In genomic region chr7:19088813-19089212, GRCm38 (mm10) we compare ENCODE assay signal across 8 mouse cellular contexts. TPM values are rescaled to one million over a fixed set of nuclear protein-coding genes. Genes with fewer than 3 reads are reported as not detected.
DNase-seq lines count a peak whose midpoint lies in the region; ATAC-seq and TF ChIP-seq lines count a peak whose summit lies in the region.

No protein-coding gene starts in this region.

- peak; percentile 70 to 84 for DNase-seq in adrenal gland, adult (ENCODE audit: inconsistent age in 2 of 2, low spot score in 1 of 2)
- DNase-seq in adrenal gland, adult 8-10 months = no peak
- DNase-seq in left cerebral cortex, adult 18-20 months (ENCODE audit: low spot score in 2 of 2) = peak; percentile 60 to 64
- no peak for DNase-seq in left cerebral cortex, postnatal 36 days (ENCODE audit: low spot score in 2 of 2)
- peak; percentile 70 for DNase-seq in brain, adult 2 months (ENCODE audit: low read depth, low spot score)
- peak; percentile 78 for DNase-seq in lung, postnatal 10 days
- DNase-seq in spleen, adult 2 months (ENCODE audit: low read depth in 1 of 2, low spot score in 2 of 2) = peak in 1 of 2 experiments; percentile 72

- no peak for TF ChIP-seq POLR2A in spleen, adult 2 months (IDR thresholded peaks at IDR 0.05; ENCODE audit: low read depth, low read length)

- TF ChIP-seq CTCF in spleen, adult 2 months (IDR thresholded peaks at IDR 0.05; ENCODE audit: extremely low read depth, insufficient read depth, insufficient read length, insufficient replicate concordance) = peak; percentile 88

- H3K27ac ChIP-seq in spleen, adult 2 months (ENCODE audit: insufficient read depth, low read length) = no peak overlapping the region

- ATAC-seq in granulocyte monocyte progenitor cell, adult 5-6 weeks (replicated peaks; ENCODE audit: poor library complexity, severe bottlenecking) = peak; percentile 24; the same call in 1 of the 2 replicates

- no peak overlapping the region for H3K4me3 ChIP-seq in spleen, adult 2 months (ENCODE audit: extremely low read depth, insufficient read depth, insufficient read length)

- H3K36me3 ChIP-seq in spleen, adult 2 months (ENCODE audit: control insufficient read depth, insufficient read depth, low read length) = peaks cover 1% of the 10 kb centered on the region; the same call in 1 of the 2 replicates

- WGBS in spleen, adult 2 months = 29% methylated on average over 10 of the region's 10 CpGs

- intact Hi-C loops in left cerebral cortex, postnatal 36 days (cut with DNase I) = no loop called here

- H3K4me1 ChIP-seq in spleen, adult 2 months (ENCODE audit: control insufficient read depth, insufficient read depth, insufficient read length) = peaks cover 31% of the 10 kb centered on the region

- peaks cover 15% of the 10 kb centered on the region for H3K27me3 ChIP-seq in spleen, adult 2 months (ENCODE audit: control insufficient read depth, insufficient read depth, low read length)

RNA-seq across cellular contexts. Expression of gene Dmpk, which starts 5.2 kb away (rescaled TPM):
- 100 to 1,000 TPM; 118 to 287 (median 209) TPM for total RNA-seq in adrenal gland, adult 8-10 months (2022)
- 10 to 100 TPM; 26.6 to 32.0 TPM for total RNA-seq in left cerebral cortex, adult 18-20 months (2021)
- 10 to 100 TPM; 21.4 to 40.2 TPM for total RNA-seq in left cerebral cortex, postnatal 36 days (2021)
- 0.32 TPM in 1 of 2 replicates, not detected in the other for total RNA-seq in granulocyte monocyte progenitor cell, adult 5-6 weeks (2014; fragmentation: Nextera tagmentation)
- total RNA-seq in granulocyte monocyte progenitor cell, adult 5-6 weeks (2017) = 1.0 TPM in 1 of 2 replicates, not detected in the other
- polyA plus RNA-seq in spleen, adult 2 months (2012; rRNA removed) = 175 and 182 TPM in 2 replicates

RNA-seq across cellular contexts. Expression of gene Six5, which starts 5.6 kb away (rescaled TPM):
- 10 to 100 TPM; 16.8 to 27.8 (median 20.2) TPM for total RNA-seq in adrenal gland, adult 8-10 months (2022)
- total RNA-seq in left cerebral cortex, adult 18-20 months (2021) = 1 to 10 TPM; 2.3 to 3.0 TPM
- 1 to 10 TPM; 1.6 to 2.6 TPM for total RNA-seq in left cerebral cortex, postnatal 36 days (2021)
- 4.0 and 8.1 TPM in 2 replicates for total RNA-seq in granulocyte monocyte progenitor cell, adult 5-6 weeks (2014; fragmentation: Nextera tagmentation)
- total RNA-seq in granulocyte monocyte progenitor cell, adult 5-6 weeks (2017) = 1.6 and 2.7 TPM in 2 replicates
- 9.1 and 9.8 TPM in 2 replicates for polyA plus RNA-seq in spleen, adult 2 months (2012; rRNA removed)

RNA-seq across cellular contexts. Expression of gene Dmwd, which starts 12.8 kb away (rescaled TPM):
- total RNA-seq in adrenal gland, adult 8-10 months (2022) = 10 to 100 TPM; 54.9 to 74.1 (median 62.4) TPM
- 100 to 1,000 TPM; 143 TPM for total RNA-seq in left cerebral cortex, adult 18-20 months (2021)
- total RNA-seq in left cerebral cortex, postnatal 36 days (2021) = 100 to 1,000 TPM; 146 to 148 TPM
- total RNA-seq in granulocyte monocyte progenitor cell, adult 5-6 weeks (2014; fragmentation: Nextera tagmentation) = 2.2 and 4.9 TPM in 2 replicates
- 0.99 and 3.4 TPM in 2 replicates for total RNA-seq in granulocyte monocyte progenitor cell, adult 5-6 weeks (2017)
- polyA plus RNA-seq in spleen, adult 2 months (2012; rRNA removed) = 26.6 and 31.9 TPM in 2 replicates

RNA-seq across cellular contexts. Expression of gene Gm4969, which starts 29.4 kb away (rescaled TPM):
- not detected for total RNA-seq in adrenal gland, adult 8-10 months (2022)
- total RNA-seq in left cerebral cortex, adult 18-20 months (2021) = under 1 TPM; 0.16 to 0.40 TPM
- under 1 TPM; 0.37 to 0.41 TPM for total RNA-seq in left cerebral cortex, postnatal 36 days (2021)
- 0.71 TPM in 1 of 2 replicates, not detected in the other for total RNA-seq in granulocyte monocyte progenitor cell, adult 5-6 weeks (2014; fragmentation: Nextera tagmentation)
- 0.05 TPM in 1 of 2 replicates, not detected in the other for total RNA-seq in granulocyte monocyte progenitor cell, adult 5-6 weeks (2017)
- polyA plus RNA-seq in spleen, adult 2 months (2012; rRNA removed) = 0.02 TPM in 1 of 2 replicates, not detected in the other

RNA-seq across cellular contexts. Expression of gene Fbxo46, which starts 30.8 kb away (rescaled TPM):
- 10 to 100 TPM; 13.6 to 17.6 (median 16.1) TPM for total RNA-seq in adrenal gland, adult 8-10 months (2022)
- 10 to 100 TPM; 13.6 to 15.6 TPM for total RNA-seq in left cerebral cortex, adult 18-20 months (2021)
- total RNA-seq in left cerebral cortex, postnatal 36 days (2021) = 10 to 100 TPM; 14.0 to 14.3 TPM
- 3.1 and 4.9 TPM in 2 replicates for total RNA-seq in granulocyte monocyte progenitor cell, adult 5-6 weeks (2014; fragmentation: Nextera tagmentation)
- total RNA-seq in granulocyte monocyte progenitor cell, adult 5-6 weeks (2017) = 4.7 and 5.4 TPM in 2 replicates
- 15.4 and 16.5 TPM in 2 replicates for polyA plus RNA-seq in spleen, adult 2 months (2012; rRNA removed)

Comparison
In these comparisons a context has a peak if more than half of its experiments do, and no peak if none do; other contexts are left out.
1. DNase-seq: peak in adrenal gland, adult (2 of 2), left cerebral cortex, adult 18-20 months (2 of 2), brain, adult 2 months (single experiment) and lung, postnatal 10 days (single experiment); none in adrenal gland, adult 8-10 months (single experiment) and left cerebral cortex, postnatal 36 days (0 of 2).
2. RNA of gene Dmpk, which starts 5.2 kb away (total RNA-seq): 118 to 287 TPM in adrenal gland, adult 8-10 months, 21.4 to 40.2 TPM in left cerebral cortex, postnatal 36 days and 26.6 to 32.0 TPM in left cerebral cortex, adult 18-20 months; 0.32 to 1.0 TPM in granulocyte monocyte progenitor cell, adult 5-6 weeks; every median in the first group is over 10 times any median in the second.
3. RNA of gene Dmwd, which starts 12.8 kb away (total RNA-seq): 146 to 148 TPM in left cerebral cortex, postnatal 36 days, 143 TPM in left cerebral cortex, adult 18-20 months and 54.9 to 74.1 TPM in adrenal gland, adult 8-10 months; 0.99 to 4.9 TPM in granulocyte monocyte progenitor cell, adult 5-6 weeks; every median in the first group is over 4 times any median in the second.